Comparison of ENCODE assay signal across 21 mouse cellular contexts in the genomic region with DNA sequence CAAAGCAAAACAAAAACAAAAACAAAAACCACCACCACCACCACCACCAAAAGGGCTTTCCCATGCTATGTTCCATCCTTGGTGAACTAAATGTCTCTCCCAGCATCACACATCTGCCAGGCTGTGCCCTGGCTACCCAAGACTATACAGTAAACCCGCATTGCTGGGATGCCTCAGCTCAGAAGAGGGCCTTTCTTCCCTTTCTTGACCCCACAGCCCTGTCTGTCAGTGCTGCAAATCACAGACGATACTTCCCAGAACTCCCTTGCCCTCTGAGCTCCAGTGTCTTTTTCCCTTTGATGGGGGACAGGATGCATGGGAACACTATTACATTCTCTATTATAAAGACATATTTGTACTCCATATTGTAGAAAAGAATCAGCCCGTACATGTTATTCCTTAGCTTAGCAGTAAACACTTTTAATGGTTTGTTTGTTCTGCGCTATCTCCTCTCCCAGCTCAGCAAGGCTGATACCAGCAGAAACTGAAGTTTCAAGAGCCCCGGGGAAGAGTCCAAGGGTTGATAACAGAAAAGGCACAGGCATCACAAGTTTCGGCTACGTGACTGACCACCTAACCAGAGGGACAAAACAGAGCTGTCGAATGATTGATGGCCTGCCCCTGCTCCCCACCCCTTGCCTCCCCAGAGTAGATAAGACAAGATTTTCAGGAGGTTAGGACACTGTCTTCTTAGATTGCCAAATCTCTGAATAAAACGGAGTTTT. TPM values are rescaled to one million over a fixed set of nuclear protein-coding genes. Genes with fewer than 3 reads are reported as not detected.
A peak's percentile ranks its signal among the peaks of the same experiment; 100 is the strongest.
DNase-seq lines count a peak whose midpoint lies in the region; ATAC-seq and TF ChIP-seq lines count a peak whose summit lies in the region.
"Had no signal": no experiment of that assay in that cellular context is flagged by ENCODE, and none has a peak within 500 bp of the region (broad histone marks: within the 10 kb centered on the region; RNA-seq: fewer than 3 reads in every experiment).

No protein-coding gene starts in this region.

- H3K36me3 ChIP-seq in heart, embryonic 12.5 days = no peaks in the 10 kb centered on the region
- no peaks in the 10 kb centered on the region for H3K36me3 ChIP-seq in liver, embryonic 16.5 days (ENCODE audit: control insufficient read depth, insufficient read depth)
- H3K36me3 ChIP-seq in liver, embryonic 11.5 days (ENCODE audit: control insufficient read depth, insufficient read depth, low read length) = no peaks in the 10 kb centered on the region
- no peaks in the 10 kb centered on the region for H3K36me3 ChIP-seq in intestine, postnatal 0 days (ENCODE audit: control insufficient read depth, insufficient read depth)
- H3K36me3 ChIP-seq: kidney, embryonic 15.5 days; midbrain, embryonic 12.5 days had no signal

- H3K27me3 ChIP-seq in heart, embryonic 12.5 days (replicated peaks) = no peaks in the 10 kb centered on the region
- no peaks in the 10 kb centered on the region for H3K27me3 ChIP-seq in liver, embryonic 16.5 days (ENCODE audit: control insufficient read depth, insufficient read depth, low read depth, low read length)
- 0 out of 2 replicates have a peak, but pooled peaks cover 7% of the 10 kb centered on the region for H3K27me3 ChIP-seq in liver, embryonic 11.5 days (replicated peaks; ENCODE audit: control insufficient read depth, insufficient read depth, low read length)
- no peaks in the 10 kb centered on the region for H3K27me3 ChIP-seq in intestine, postnatal 0 days (replicated peaks; ENCODE audit: control insufficient read depth, insufficient read depth, low read length)

- intact Hi-C loops in heart, postnatal 14 days (cut with DNase I) = no loop called here

- H3K27ac ChIP-seq in heart, embryonic 12.5 days (ENCODE audit: poor library complexity, severe bottlenecking) = peak overlapping the region; percentile 57
- no peak overlapping the region for H3K27ac ChIP-seq in liver, embryonic 16.5 days (ENCODE audit: low read length)
- no peak overlapping the region for H3K27ac ChIP-seq in liver, embryonic 11.5 days (ENCODE audit: low read depth, low read length)
- no peak overlapping the region for H3K27ac ChIP-seq in intestine, postnatal 0 days (ENCODE audit: low read depth, low read length)
- H3K27ac ChIP-seq: kidney, embryonic 15.5 days; layer of hippocampus, adult 2 months; liver, embryonic 14.5 days; midbrain, embryonic 12.5 days had no signal

- H3K4me3 ChIP-seq in heart, embryonic 12.5 days = no peak overlapping the region
- no peak overlapping the region for H3K4me3 ChIP-seq in liver, embryonic 16.5 days (ENCODE audit: low read depth, low read length)
- H3K4me3 ChIP-seq in liver, embryonic 11.5 days (ENCODE audit: low read depth, low read length) = no peak overlapping the region
- H3K4me3 ChIP-seq in intestine, postnatal 0 days (ENCODE audit: low read depth, low read length) = no peak overlapping the region
- H3K4me3 ChIP-seq: kidney, embryonic 15.5 days; layer of hippocampus, adult 2 months; midbrain, embryonic 12.5 days; myocyte had no signal

- 29% methylated on average over 9 of the region's 9 CpGs for WGBS in heart, embryonic 12.5 days
- 37% methylated on average over 9 of the region's 9 CpGs for WGBS in liver, embryonic 16.5 days (ENCODE audit: insufficient replicate concordance)
- WGBS in liver, embryonic 11.5 days = 36% methylated on average over 9 of the region's 9 CpGs
- WGBS in intestine, postnatal 0 days = 39% methylated on average over 9 of the region's 9 CpGs

- no peak overlapping the region for H3K4me2 ChIP-seq in heart, embryonic 12.5 days
- H3K4me2 ChIP-seq in liver, embryonic 16.5 days (ENCODE audit: low read depth, low read length) = no peak overlapping the region
- no peak overlapping the region for H3K4me2 ChIP-seq in liver, embryonic 11.5 days
- 0 out of 2 replicates have a peak overlapping the region, but pooled peaks have one; percentile 13 for H3K4me2 ChIP-seq in intestine, postnatal 0 days (replicated peaks; ENCODE audit: low read depth)
- H3K4me2 ChIP-seq: kidney, embryonic 15.5 days; midbrain, embryonic 12.5 days had no signal

- ATAC-seq in heart, embryonic 12.5 days (ENCODE audit: insufficient number of reproducible peaks, low FRiP score) = no peak
- peak; percentile 45; the same call in 1 of the 2 replicates for ATAC-seq in liver, embryonic 16.5 days (ENCODE audit: low read depth)
- no peak for ATAC-seq in liver, embryonic 11.5 days (replicated peaks; ENCODE audit: low FRiP score)
- ATAC-seq in intestine, postnatal 0 days = peak; percentile 49; the same call in 1 of the 2 replicates
- ATAC-seq: activated CD4-positive, CD25-positive, alpha-beta regulatory T cell, adult 4 months; forebrain, postnatal 0 days; Patski had no signal

- H3K4me1 ChIP-seq in heart, embryonic 12.5 days (replicated peaks) = 0 out of 2 replicates have a peak, but pooled peaks cover 16% of the 10 kb centered on the region
- no peaks in the 10 kb centered on the region for H3K4me1 ChIP-seq in liver, embryonic 16.5 days (ENCODE audit: control insufficient read depth, low read depth, low read length)
- no peaks in the 10 kb centered on the region for H3K4me1 ChIP-seq in liver, embryonic 11.5 days (replicated peaks; ENCODE audit: control insufficient read depth, insufficient read depth, low read length)
- no peaks in the 10 kb centered on the region for H3K4me1 ChIP-seq in intestine, postnatal 0 days (replicated peaks; ENCODE audit: control insufficient read depth, insufficient read depth, low read length)
- H3K4me1 ChIP-seq: kidney, embryonic 15.5 days; midbrain, embryonic 12.5 days had no signal

- H3K9ac ChIP-seq in heart, embryonic 12.5 days = no peak overlapping the region
- no peak overlapping the region for H3K9ac ChIP-seq in liver, embryonic 16.5 days (ENCODE audit: low read depth, low read length)
- no peak overlapping the region for H3K9ac ChIP-seq in liver, embryonic 11.5 days (ENCODE audit: low read depth, low read length)
- H3K9ac ChIP-seq in intestine, postnatal 0 days (ENCODE audit: low read depth, low read length) = no peak overlapping the region
- H3K9ac ChIP-seq: forebrain, postnatal 0 days; kidney, embryonic 15.5 days; liver, embryonic 14.5 days; midbrain, embryonic 12.5 days had no signal

- TF ChIP-seq CTCF in intestine, postnatal 0 days (IDR thresholded peaks at IDR 0.05; ENCODE audit: low read depth) = no peak

- H3K9me3 ChIP-seq in heart, embryonic 12.5 days (replicated peaks) = no peaks in the 10 kb centered on the region
- H3K9me3 ChIP-seq in liver, embryonic 16.5 days (replicated peaks; ENCODE audit: control insufficient read depth, low read length) = no peaks in the 10 kb centered on the region
- no peaks in the 10 kb centered on the region for H3K9me3 ChIP-seq in liver, embryonic 11.5 days (ENCODE audit: control insufficient read depth, low read length)
- H3K9me3 ChIP-seq in intestine, postnatal 0 days (ENCODE audit: control insufficient read depth) = no peaks in the 10 kb centered on the region
- H3K9me3 ChIP-seq: kidney, embryonic 15.5 days; midbrain, embryonic 12.5 days had no signal

- no peak for DNase-seq in heart, postnatal 14 days
- no peak for DNase-seq in liver, embryonic 11.5 days (ENCODE audit: low spot score)
- DNase-seq in embryo, embryonic 9.5 days (ENCODE audit: extremely low spot score) = peak; percentile 17
- no peak for DNase-seq in neural tube, embryonic 10.5 days (ENCODE audit: extremely low spot score, low spot score)
- DNase-seq in spleen, postnatal 36 days (ENCODE audit: low spot score in 2 of 2) = no peak
- DNase-seq: adrenal gland, postnatal 36 days; cerebellum, adult 2 months; forebrain, postnatal 0 days; lung, postnatal 36 days; retina, postnatal 1 day; right cerebral cortex, postnatal 4 days had no signal

RNA-seq across cellular contexts. Expression of a gene that starts 11.3 kb away (rescaled TPM):
- polyA plus RNA-seq in heart, embryonic 12.5 days (2016; fragmentation: Nextera tagmentation; extraction: Ambion mirVana) = 414 and 428 TPM in 2 replicates
- 100 to 1,000 TPM; 167 to 169 TPM for total RNA-seq in heart, postnatal 14 days (2021)
- polyA plus RNA-seq in liver, embryonic 16.5 days (2015; fragmentation: Nextera tagmentation; extraction: Ambion mirVana) = 354 and 355 TPM in 2 replicates
- polyA plus RNA-seq in liver, embryonic 11.5 days (2014; fragmentation: Nextera tagmentation; extraction: Ambion mirVana) = 410 and 453 TPM in 2 replicates
- 233 and 235 TPM in 2 replicates for polyA plus RNA-seq in intestine, postnatal 0 days (2015; fragmentation: Nextera tagmentation; extraction: Ambion mirVana)

Comparison
In these comparisons a context has a peak if more than half of its experiments do, and no peak if none do; other contexts are left out.
1. ATAC-seq: peak in liver, embryonic 16.5 days (single experiment) and intestine, postnatal 0 days (single experiment); none in heart, embryonic 12.5 days (single experiment) and liver, embryonic 11.5 days (single experiment).